Mouse (Mus musculus) naive thymus-derived CD4-positive, alpha-beta T cell, adult 5 months (primary cell): ENCODE data around the gene Gm10310. TPM values are rescaled to one million over a fixed set of nuclear protein-coding genes. Genes with fewer than 3 reads are reported as not detected.

ENCODE experiments used
- polyA plus RNA-seq: library from polyadenylated mRNA; unstranded; fragments of 100-300 nt; shearing (Covaris generic); gene quantifications from one replicate; pipeline ENCODE4 v1.2.1, GENCODE M21; 2017

The Gm10310 gene
- polyA plus RNA-seq, result 0.21 TPM

DNA sequence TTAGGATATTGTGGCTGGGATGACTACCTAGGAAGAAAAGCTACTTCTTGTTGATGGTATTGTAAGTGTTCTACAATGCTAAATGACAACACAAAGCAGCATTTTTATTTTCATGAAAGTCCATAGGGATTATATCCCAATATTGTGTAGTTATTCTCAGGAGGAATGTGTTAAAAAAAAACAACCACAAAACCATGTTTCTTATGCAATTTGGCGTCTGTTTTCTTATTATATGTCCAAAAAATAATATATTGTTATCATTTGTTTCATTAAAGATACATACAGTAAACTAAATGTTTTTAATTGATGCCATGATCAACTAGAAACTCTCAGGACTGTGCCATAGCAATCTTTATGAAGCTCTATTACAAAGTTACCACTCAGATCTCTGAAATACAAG, at the start of gene Gm10310:
Gm10310 (minus strand) TSS at position 101 of the 400 bp plus-strand sequence.

DNA sequence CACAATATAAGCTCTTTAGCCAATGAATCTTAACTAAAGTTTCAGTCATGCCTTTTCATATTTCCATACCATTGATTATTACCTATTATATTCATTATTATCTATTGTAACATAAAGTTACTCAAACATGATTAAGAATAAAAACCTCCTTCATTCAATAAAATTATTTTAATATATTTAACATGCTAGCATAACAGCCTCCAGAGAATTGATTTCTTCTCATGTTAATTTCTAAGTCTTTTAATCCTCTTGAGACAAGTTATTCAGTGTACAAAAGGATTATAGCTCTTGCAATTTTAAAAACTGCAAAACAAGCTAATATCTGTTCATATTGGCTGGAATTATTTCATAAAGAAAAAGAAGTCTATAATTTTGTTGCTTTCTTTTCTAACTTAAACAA, 45.2 kb upstream of the Gm10310 start, which contains the start of gene Olfr821:
Olfr821 (plus strand) TSS at position 301 of the 400 bp plus-strand sequence.

DNA sequence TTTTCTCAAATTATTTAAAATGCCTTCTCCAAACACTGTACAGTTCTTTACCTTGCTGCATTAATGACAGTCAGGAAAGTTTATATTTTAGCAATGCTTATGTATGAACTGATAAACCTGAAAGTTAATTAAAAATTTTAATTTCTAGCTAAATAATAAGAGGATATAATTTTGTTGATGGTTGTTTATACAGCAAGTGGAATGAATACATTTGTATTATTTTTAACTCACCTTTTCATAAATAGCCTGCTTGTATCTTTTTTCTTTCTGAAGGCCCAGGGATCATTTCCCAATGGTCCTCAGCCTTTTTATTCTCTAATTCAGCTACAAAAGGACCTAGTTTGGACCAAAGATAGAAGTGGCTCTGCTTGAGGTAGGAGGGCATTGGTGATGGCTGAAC, 27.5 kb upstream of the Gm10310 start, which contains the start of gene Olfr820:
Olfr820 (plus strand) TSS at position 301 of the 400 bp plus-strand sequence.

DNA sequence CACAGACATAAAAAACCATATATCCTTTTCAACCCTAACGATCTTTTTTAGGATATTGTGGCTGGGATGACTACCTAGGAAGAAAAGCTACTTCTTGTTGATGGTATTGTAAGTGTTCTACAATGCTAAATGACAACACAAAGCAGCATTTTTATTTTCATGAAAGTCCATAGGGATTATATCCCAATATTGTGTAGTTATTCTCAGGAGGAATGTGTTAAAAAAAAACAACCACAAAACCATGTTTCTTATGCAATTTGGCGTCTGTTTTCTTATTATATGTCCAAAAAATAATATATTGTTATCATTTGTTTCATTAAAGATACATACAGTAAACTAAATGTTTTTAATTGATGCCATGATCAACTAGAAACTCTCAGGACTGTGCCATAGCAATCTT, 8.8 kb downstream of the Gm10310 start, which contains the start of gene Olfr247:
Olfr247 (minus strand) TSS at position 101 of the 400 bp plus-strand sequence.

DNA sequence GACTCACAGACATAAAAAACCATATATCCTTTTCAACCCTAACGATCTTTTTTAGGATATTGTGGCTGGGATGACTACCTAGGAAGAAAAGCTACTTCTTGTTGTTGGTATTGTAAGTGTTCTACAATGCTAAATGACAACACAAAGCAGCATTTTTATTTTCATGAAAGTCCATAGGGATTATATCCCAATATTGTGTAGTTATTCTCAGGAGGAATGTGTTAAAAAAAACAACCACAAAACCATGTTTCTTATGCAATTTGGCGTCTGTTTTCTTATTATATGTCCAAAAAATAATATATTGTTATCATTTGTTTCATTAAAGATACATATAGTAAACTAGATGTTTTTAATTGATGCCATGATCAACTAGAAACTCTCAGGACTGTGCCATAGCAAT, 17.7 kb downstream of the Gm10310 start, which contains the start of gene Olfr819:
Olfr819 (minus strand) TSS at position 101 of the 400 bp plus-strand sequence.

DNA sequence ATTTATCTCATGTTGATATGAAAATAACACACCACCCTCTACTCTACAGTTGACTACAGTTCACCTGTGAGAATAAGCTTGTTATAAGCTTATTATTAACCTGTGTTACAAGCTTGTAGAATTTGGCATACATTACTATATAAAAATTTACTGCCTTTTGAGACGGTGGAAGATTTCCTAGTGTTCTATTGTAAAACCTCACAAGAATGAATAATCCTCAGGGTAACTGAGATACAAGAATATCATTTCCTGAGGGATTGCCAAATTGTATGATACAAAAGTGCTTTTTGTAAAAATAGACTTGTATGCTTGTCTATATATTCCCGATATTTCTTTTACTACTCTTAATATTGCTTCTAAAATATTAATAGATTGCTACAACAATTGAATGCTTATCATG, 35.9 kb downstream of the Gm10310 start, which contains the start of gene Olfr818:
Olfr818 (minus strand) TSS at position 101 of the 400 bp plus-strand sequence.

Other genes with a start within 250 kb of the Gm10310 start
- not detected for gene Olfr806, start 243.1 kb downstream of the Gm10310 start, polyA plus RNA-seq
- gene Olfr807, start 227.3 kb downstream of the Gm10310 start, polyA plus RNA-seq, result not detected
- gene Olfr808, start 219.6 kb downstream of the Gm10310 start, polyA plus RNA-seq, result not detected
- not detected for gene Olfr809, start 210.4 kb downstream of the Gm10310 start, polyA plus RNA-seq
- gene Olfr810, start 190.1 kb downstream of the Gm10310 start, polyA plus RNA-seq, result not detected
- gene Olfr811, start 180.7 kb downstream of the Gm10310 start, polyA plus RNA-seq, result not detected
- gene Olfr812, start 139.0 kb downstream of the Gm10310 start, polyA plus RNA-seq, result 0.56 TPM
- not detected for gene Olfr813, start 129.7 kb downstream of the Gm10310 start, polyA plus RNA-seq
- 0.09 TPM for gene Olfr814, start 105.2 kb downstream of the Gm10310 start, polyA plus RNA-seq
- gene Olfr815, start 79.2 kb downstream of the Gm10310 start, polyA plus RNA-seq, result not detected
- gene Olfr816, start 69.5 kb downstream of the Gm10310 start, polyA plus RNA-seq, result 0.34 TPM
- gene Olfr818, start 36.0 kb downstream of the Gm10310 start, polyA plus RNA-seq, result not detected
- gene Olfr819, start 17.8 kb downstream of the Gm10310 start, polyA plus RNA-seq, result not detected
- gene Olfr247, start 8.9 kb downstream of the Gm10310 start, polyA plus RNA-seq, result not detected
- gene Olfr820, start 27.6 kb upstream of the Gm10310 start, polyA plus RNA-seq, result not detected
- gene Olfr821, start 45.3 kb upstream of the Gm10310 start, polyA plus RNA-seq, result not detected
- gene Olfr822, start 86.1 kb upstream of the Gm10310 start, polyA plus RNA-seq, result 0.14 TPM
- gene Olfr823, start 130.3 kb upstream of the Gm10310 start, polyA plus RNA-seq, result not detected
- gene Olfr824, start 144.9 kb upstream of the Gm10310 start, polyA plus RNA-seq, result not detected
- not detected for gene Olfr825, start 181.7 kb upstream of the Gm10310 start, polyA plus RNA-seq
- gene Olfr826, start 199.1 kb upstream of the Gm10310 start, polyA plus RNA-seq, result 0.30 TPM
- gene Olfr827, start 229.3 kb upstream of the Gm10310 start, polyA plus RNA-seq, result not detected